9 mouse cellular contexts compared by ENCODE assay signal in the genomic region with DNA sequence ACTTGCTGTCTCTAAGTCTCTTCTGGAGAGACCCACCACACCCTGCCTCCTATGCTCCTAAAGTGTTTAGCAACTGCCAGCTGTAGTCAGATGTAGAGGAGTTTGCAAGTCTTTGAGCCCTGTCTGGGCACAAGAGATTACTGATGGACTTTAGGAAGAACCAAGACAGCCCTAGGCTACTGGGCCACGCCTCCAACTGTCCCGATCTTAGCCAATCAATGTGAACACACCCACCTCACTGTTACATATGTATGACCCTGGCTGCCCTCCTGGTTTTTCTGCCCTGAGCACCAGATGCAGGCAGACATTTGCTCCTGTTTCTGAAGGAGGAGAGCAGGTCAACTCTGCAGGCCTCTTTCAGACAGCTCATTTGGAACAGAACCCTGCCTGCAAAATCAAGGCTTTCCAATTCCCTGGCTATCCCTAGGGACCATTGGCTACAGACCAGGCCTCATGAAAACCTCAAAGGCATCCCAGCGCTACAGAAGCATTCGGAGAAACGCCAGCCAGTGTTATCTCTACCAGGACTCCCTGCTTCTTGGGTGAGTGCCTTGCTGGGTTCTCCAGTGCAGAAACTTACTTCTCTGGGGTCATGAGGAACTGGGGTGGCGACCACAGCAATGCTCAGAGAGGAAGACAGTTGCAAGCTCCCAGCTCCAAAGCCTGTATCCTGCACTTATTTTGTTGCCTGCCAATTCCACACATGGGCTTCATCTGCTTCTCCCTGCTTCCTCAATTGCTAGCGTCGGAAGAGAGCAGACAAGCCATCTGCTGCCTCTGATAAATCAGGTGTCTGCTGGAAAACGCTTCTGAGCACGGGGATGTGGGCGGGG. TPM values are rescaled to one million over a fixed set of nuclear protein-coding genes. Genes with fewer than 3 reads are reported as not detected.
DNase-seq lines count a peak whose midpoint lies in the region; ATAC-seq and TF ChIP-seq lines count a peak whose summit lies in the region.
"Had no signal": no experiment of that assay in that cellular context is flagged by ENCODE, and none has a peak within 500 bp of the region (broad histone marks: within the 10 kb centered on the region; RNA-seq: fewer than 3 reads in every experiment).

Gene Tmc3 (plus strand): TSS at position 289 of the 833 bp plus-strand sequence.

- H3K4me1 ChIP-seq in lung, embryonic 15.5 days, result 0 out of 2 replicates have a peak, but pooled peaks cover 9% of the 10 kb centered on the region
- no peaks in the 10 kb centered on the region for H3K4me1 ChIP-seq in lung, postnatal 0 days (ENCODE audit: insufficient read depth, low read depth, low read length)
- peaks cover 15% of the 10 kb centered on the region for H3K4me1 ChIP-seq in kidney, embryonic 16.5 days (ENCODE audit: insufficient read depth, low read length)
- H3K4me1 ChIP-seq in limb, embryonic 12.5 days (replicated peaks), result peaks cover 12% of the 10 kb centered on the region; the same call in 1 of the 2 replicates

- H3K36me3 ChIP-seq in lung, embryonic 15.5 days, result no peaks in the 10 kb centered on the region
- H3K36me3 ChIP-seq in lung, postnatal 0 days (ENCODE audit: insufficient read depth, low read length), result no peaks in the 10 kb centered on the region
- H3K36me3 ChIP-seq in kidney, embryonic 16.5 days (ENCODE audit: insufficient read depth, low read length), result no peaks in the 10 kb centered on the region
- H3K36me3 ChIP-seq in limb, embryonic 12.5 days, result no peaks in the 10 kb centered on the region

- peak; percentile 39; the same call in 1 of the 2 replicates for ATAC-seq in lung, embryonic 15.5 days (ENCODE audit: borderline replicate concordance, extremely low read depth, low FRiP score, low TSS enrichment)
- no peak for ATAC-seq in lung, postnatal 0 days
- peak; percentile 61 for ATAC-seq in kidney, embryonic 16.5 days (ENCODE audit: low FRiP score, low TSS enrichment)
- ATAC-seq in limb, embryonic 12.5 days (ENCODE audit: insufficient number of reproducible peaks, insufficient read depth, low FRiP score, low TSS enrichment, low read depth), result no peak
- ATAC-seq: Patski had no signal

- H3K9ac ChIP-seq in lung, embryonic 15.5 days, result no peak within 1 kb of the TSS
- H3K9ac ChIP-seq in lung, postnatal 0 days (replicated peaks; ENCODE audit: low read depth), result no peak within 1 kb of the TSS
- no peak within 1 kb of the TSS for H3K9ac ChIP-seq in kidney, embryonic 16.5 days (replicated peaks; ENCODE audit: low read length)
- H3K9ac ChIP-seq in limb, embryonic 12.5 days (replicated peaks), result no peak within 1 kb of the TSS

- intact Hi-C loops in gastrocnemius, postnatal 36 days (cut with DNase I), result no loop called here

- H3K27me3 ChIP-seq in lung, embryonic 15.5 days, result no peaks in the 10 kb centered on the region
- H3K27me3 ChIP-seq in lung, postnatal 0 days (replicated peaks; ENCODE audit: insufficient read depth, low read length), result no peaks in the 10 kb centered on the region
- H3K27me3 ChIP-seq in kidney, embryonic 16.5 days (ENCODE audit: insufficient read depth, low read length), result no peaks in the 10 kb centered on the region
- no peaks in the 10 kb centered on the region for H3K27me3 ChIP-seq in limb, embryonic 12.5 days
- H3K27me3 ChIP-seq: Patski had no signal

- no peak within 1 kb of the TSS for H3K4me2 ChIP-seq in lung, embryonic 15.5 days
- H3K4me2 ChIP-seq in lung, postnatal 0 days (replicated peaks; ENCODE audit: low read depth, low read length), result no peak within 1 kb of the TSS
- peak within 1 kb of the TSS; percentile 1; the same call in 1 of the 2 replicates for H3K4me2 ChIP-seq in kidney, embryonic 16.5 days (replicated peaks; ENCODE audit: low read depth, low read length)
- peak within 1 kb of the TSS; percentile 30 for H3K4me2 ChIP-seq in limb, embryonic 12.5 days

- no peaks in the 10 kb centered on the region for H3K9me3 ChIP-seq in lung, embryonic 15.5 days
- H3K9me3 ChIP-seq in lung, postnatal 0 days (ENCODE audit: low read length), result no peaks in the 10 kb centered on the region
- H3K9me3 ChIP-seq in kidney, embryonic 16.5 days (ENCODE audit: low read length), result no peaks in the 10 kb centered on the region
- H3K9me3 ChIP-seq in limb, embryonic 12.5 days, result no peaks in the 10 kb centered on the region

- TF ChIP-seq EP300 in lung, postnatal 0 days (IDR thresholded peaks at IDR 0.05), result no peak

- no peak for TF ChIP-seq CTCF in lung, postnatal 0 days (IDR thresholded peaks at IDR 0.05)

- DNase-seq in lung, postnatal 0 days (ENCODE audit: low spot score), result no peak
- peak; percentile 81 for DNase-seq in cerebellum, adult 9-11 months
- peak; percentile 27 to 40 for DNase-seq in gastrocnemius, postnatal 36 days
- peak; percentile 33 for DNase-seq in ovary, postnatal 36 days (ENCODE audit: low spot score)
- DNase-seq in c-Kit-positive CD71-positive TER-119-positive erythroid progenitor cells, embryonic 14.5 days (ENCODE audit: low spot score), result no peak

- H3K27ac ChIP-seq in lung, embryonic 15.5 days, result no peak within 1 kb of the TSS
- no peak within 1 kb of the TSS for H3K27ac ChIP-seq in lung, postnatal 0 days (ENCODE audit: low read length)
- peak within 1 kb of the TSS; percentile 53; the same call in 1 of the 2 replicates for H3K27ac ChIP-seq in kidney, embryonic 16.5 days (ENCODE audit: low read length)
- peak within 1 kb of the TSS; percentile 50 for H3K27ac ChIP-seq in limb, embryonic 12.5 days

- 31% methylated on average over 11 of the region's 11 CpGs for WGBS in lung, embryonic 15.5 days
- 42% methylated on average over 11 of the region's 11 CpGs for WGBS in lung, postnatal 0 days
- WGBS in kidney, embryonic 16.5 days, result 27% methylated on average over 11 of the region's 11 CpGs
- WGBS in limb, embryonic 12.5 days, result 33% methylated on average over 11 of the region's 11 CpGs

- no peak within 1 kb of the TSS for H3K4me3 ChIP-seq in lung, embryonic 15.5 days
- no peak within 1 kb of the TSS for H3K4me3 ChIP-seq in lung, postnatal 0 days (ENCODE audit: low read depth, low read length)
- no peak within 1 kb of the TSS; the same call in 1 of the 2 replicates for H3K4me3 ChIP-seq in kidney, embryonic 16.5 days (ENCODE audit: low read length)
- no peak within 1 kb of the TSS for H3K4me3 ChIP-seq in limb, embryonic 12.5 days (replicated peaks)

RNA-seq across cellular contexts. Expression of gene Tmc3, which starts in this region (rescaled TPM):
- 0.15 and 0.29 TPM in 2 replicates for polyA plus RNA-seq in lung, embryonic 15.5 days (2015; fragmentation: Nextera tagmentation; extraction: Ambion mirVana)
- 0.11 and 0.24 TPM in 2 replicates for polyA plus RNA-seq in lung, postnatal 0 days (2015; fragmentation: Nextera tagmentation; extraction: Ambion mirVana)
- under 1 TPM in 1 of 2 experiments, not detected in 1; 0.10 TPM for total RNA-seq in gastrocnemius, postnatal 36 days (2021)
- 1.4 and 2.3 TPM in 2 replicates for polyA plus RNA-seq in kidney, embryonic 16.5 days (2015; fragmentation: Nextera tagmentation; extraction: Ambion mirVana)
- polyA plus RNA-seq in limb, embryonic 12.5 days (2016; fragmentation: Nextera tagmentation; extraction: Ambion mirVana), result 2.4 TPM in 2 replicates

Comparison
In these comparisons a context has a peak if more than half of its experiments do, and no peak if none do; other contexts are left out.
1. Peak in ATAC-seq in lung, embryonic 15.5 days; RNA of the gene not detected or under 1 TPM.
2. Peak in DNase-seq in gastrocnemius, postnatal 36 days; RNA of the gene not detected or under 1 TPM.
3. H3K27ac ChIP-seq: peak in kidney, embryonic 16.5 days (single experiment) and limb, embryonic 12.5 days (single experiment); none in lung, embryonic 15.5 days (single experiment) and lung, postnatal 0 days (single experiment).
4. H3K4me2 ChIP-seq: peak in kidney, embryonic 16.5 days (single experiment) and limb, embryonic 12.5 days (single experiment); none in lung, embryonic 15.5 days (single experiment) and lung, postnatal 0 days (single experiment).
5. DNase-seq: peak in cerebellum, adult 9-11 months (single experiment) and ovary, postnatal 36 days (single experiment); none in lung, postnatal 0 days (single experiment) and c-Kit-positive CD71-positive TER-119-positive erythroid progenitor cells, embryonic 14.5 days (single experiment).